Mouse (Mus musculus) liver, adult 2 months (tissue): ENCODE data around the gene Creb3l1.

Experiments used
- CTCF ChIP-seq: fragments of 200-500 bp; IDR thresholded peaks from 2 replicates; pipeline ENCODE4 v1.5.1; 2011; ENCODE audit warnings: low read depth, low read length, control low read depth
- POLR2A ChIP-seq: fragments of 200-500 bp; IDR thresholded peaks from 2 replicates; pipeline ENCODE4 v1.6.1; 2011; ENCODE audit warnings: low read length, control low read depth; ENCODE audit not compliant: insufficient read depth; ENCODE audit errors: extremely low read depth

- TF ChIP-seq CTCF = no peak
- TF ChIP-seq POLR2A = no peak
Measured at GRCm38 (mm10) chr2:92047601-92048000, 23.3 kb upstream of the Creb3l1 start.
